In genomic region chrX:167318819-167319396, GRCm38 (mm10) we compare ENCODE assay signal across 15 mouse cellular contexts. TPM values are rescaled to one million over a fixed set of nuclear protein-coding genes. Genes with fewer than 3 reads are reported as not detected.
DNase-seq lines count a peak whose midpoint lies in the region; ATAC-seq and TF ChIP-seq lines count a peak whose summit lies in the region.
"Had no signal": no experiment of that assay in that cellular context is flagged by ENCODE, and none has a peak within 500 bp of the region (broad histone marks: within the 10 kb centered on the region; RNA-seq: fewer than 3 reads in every experiment).

No protein-coding gene starts in this region.

- H3K27me3 ChIP-seq in kidney, adult 2 months (replicated peaks; ENCODE audit: control insufficient read depth, insufficient read depth, low read length), result no peaks in the 10 kb centered on the region
- no peaks in the 10 kb centered on the region for H3K27me3 ChIP-seq in hindbrain, postnatal 0 days (ENCODE audit: insufficient read depth, low read length)

- WGBS in kidney, adult 2 months, result 51% methylated on average over 4 of the region's 4 CpGs
- 38% methylated on average over 4 of the region's 4 CpGs for WGBS in hindbrain, postnatal 0 days

- TF ChIP-seq POLR2A in kidney, adult 2 months (IDR thresholded peaks at IDR 0.05; ENCODE audit: low read depth, low read length), result no peak

- H3K9ac ChIP-seq in hindbrain, postnatal 0 days (replicated peaks; ENCODE audit: low read length), result no peak overlapping the region
- H3K9ac ChIP-seq: limb, embryonic 12.5 days had no signal

- peak; percentile 8 for DNase-seq in kidney, adult 2 months
- DNase-seq in kidney, postnatal 4 days, result no peak
- DNase-seq in 3134 (ENCODE audit: extremely low read depth, insufficient read length, low spot score), result peak; percentile 20
- DNase-seq in Muller cell, postnatal 12 days (ENCODE audit: inconsistent ontology term), result peak; percentile 24
- DNase-seq in hindbrain, postnatal 0 days (ENCODE audit: low spot score), result peak; percentile 27
- no peak for DNase-seq in right cerebral cortex, postnatal 25 days
- no peak for DNase-seq in layer of hippocampus, postnatal 25 days (ENCODE audit: extremely low spot score in 1 of 2, low spot score in 1 of 2)
- DNase-seq in thymus, postnatal 0 days (ENCODE audit: low spot score), result no peak
- DNase-seq: adrenal gland, adult 2 months; cerebellum, postnatal 25 days; gastrocnemius, postnatal 25 days had no signal

- no peak overlapping the region for H3K27ac ChIP-seq in kidney, adult 2 months (ENCODE audit: insufficient read depth, low read depth, low read length)
- no peak overlapping the region for H3K27ac ChIP-seq in hindbrain, postnatal 0 days
- H3K27ac ChIP-seq: forebrain, embryonic 10.5 days; layer of hippocampus, adult 2 months; limb, embryonic 12.5 days had no signal

- no peak overlapping the region for H3K4me3 ChIP-seq in kidney, adult 2 months (ENCODE audit: insufficient read depth, low read depth, low read length)
- H3K4me3 ChIP-seq in hindbrain, postnatal 0 days (ENCODE audit: low read length), result no peak overlapping the region
- H3K4me3 ChIP-seq: forebrain, embryonic 10.5 days; layer of hippocampus, adult 2 months; limb, embryonic 12.5 days had no signal

- no peaks in the 10 kb centered on the region for H3K4me1 ChIP-seq in kidney, adult 2 months (ENCODE audit: control insufficient read depth, insufficient read depth, low read length)
- H3K4me1 ChIP-seq in hindbrain, postnatal 0 days (ENCODE audit: insufficient read depth, low read length), result no peaks in the 10 kb centered on the region
- H3K4me1 ChIP-seq: limb, embryonic 12.5 days had no signal

- ATAC-seq in hindbrain, postnatal 0 days, result peak; percentile 71

- no peaks in the 10 kb centered on the region for H3K9me3 ChIP-seq in hindbrain, postnatal 0 days (ENCODE audit: low read length)
- H3K9me3 ChIP-seq: forebrain, embryonic 10.5 days; limb, embryonic 12.5 days had no signal

- no peak overlapping the region for H3K4me2 ChIP-seq in hindbrain, postnatal 0 days (ENCODE audit: low read depth, low read length)
- H3K4me2 ChIP-seq: limb, embryonic 12.5 days had no signal

- H3K36me3 ChIP-seq in kidney, adult 2 months (ENCODE audit: control insufficient read depth, insufficient read depth, low read length), result no peaks in the 10 kb centered on the region
- no peaks in the 10 kb centered on the region for H3K36me3 ChIP-seq in hindbrain, postnatal 0 days (ENCODE audit: insufficient read depth, low read length)
- H3K36me3 ChIP-seq: forebrain, embryonic 10.5 days; limb, embryonic 12.5 days had no signal

- no peak for TF ChIP-seq CTCF in kidney, adult 2 months (conservative IDR thresholded peaks at IDR 0.05; ENCODE audit: insufficient read depth, insufficient read length, low read depth, low read length)
- TF ChIP-seq CTCF in hindbrain, postnatal 0 days (IDR thresholded peaks at IDR 0.05; ENCODE audit: low read depth), result no peak

RNA-seq across cellular contexts. Expression of gene Tlr7, which starts 11.4 kb away (rescaled TPM):
- polyA plus RNA-seq in kidney, adult 2 months (2012; rRNA removed), result 0.52 and 0.99 TPM in 2 replicates
- total RNA-seq in hindbrain, postnatal 0 days (2014; rRNA removed), result 1.2 and 2.1 TPM in 2 replicates
- polyA plus RNA-seq in hindbrain, postnatal 0 days (2015; fragmentation: Nextera tagmentation; extraction: Ambion mirVana), result 1.5 and 1.7 TPM in 2 replicates
- total RNA-seq in layer of hippocampus, postnatal 25 days (2021), result 1 to 10 TPM; 3.0 to 4.2 TPM
- polyA plus RNA-seq in thymus, postnatal 0 days (2015; fragmentation: Nextera tagmentation; extraction: Ambion mirVana), result 1.5 and 2.0 TPM in 2 replicates

RNA-seq across cellular contexts. Expression of gene Tlr8, which starts 54.8 kb away (rescaled TPM):
- polyA plus RNA-seq in kidney, adult 2 months (2012; rRNA removed), result 0.15 and 0.30 TPM in 2 replicates
- total RNA-seq in hindbrain, postnatal 0 days (2014; rRNA removed), result 0.26 and 0.40 TPM in 2 replicates
- polyA plus RNA-seq in hindbrain, postnatal 0 days (2015; fragmentation: Nextera tagmentation; extraction: Ambion mirVana), result 0.10 and 0.28 TPM in 2 replicates
- under 1 TPM; 0.14 to 0.20 TPM for total RNA-seq in layer of hippocampus, postnatal 25 days (2021)
- 0.59 and 0.79 TPM in 2 replicates for polyA plus RNA-seq in thymus, postnatal 0 days (2015; fragmentation: Nextera tagmentation; extraction: Ambion mirVana)
- total RNA-seq: ES-E14 had no signal
- polyA plus RNA-seq: forebrain, embryonic 10.5 days had no signal

Comparison
In these comparisons a context has a peak if more than half of its experiments do, and no peak if none do; other contexts are left out.
1. DNase-seq: peak in kidney, adult 2 months (single experiment), 3134 (single experiment), Muller cell, postnatal 12 days (single experiment) and hindbrain, postnatal 0 days (single experiment); none in kidney, postnatal 4 days (0 of 2), right cerebral cortex, postnatal 25 days (single experiment), layer of hippocampus, postnatal 25 days (0 of 2) and thymus, postnatal 0 days (single experiment).